Mouse (Mus musculus): ENCODE results near the gene Draxin.

Draxin gene

DNA sequence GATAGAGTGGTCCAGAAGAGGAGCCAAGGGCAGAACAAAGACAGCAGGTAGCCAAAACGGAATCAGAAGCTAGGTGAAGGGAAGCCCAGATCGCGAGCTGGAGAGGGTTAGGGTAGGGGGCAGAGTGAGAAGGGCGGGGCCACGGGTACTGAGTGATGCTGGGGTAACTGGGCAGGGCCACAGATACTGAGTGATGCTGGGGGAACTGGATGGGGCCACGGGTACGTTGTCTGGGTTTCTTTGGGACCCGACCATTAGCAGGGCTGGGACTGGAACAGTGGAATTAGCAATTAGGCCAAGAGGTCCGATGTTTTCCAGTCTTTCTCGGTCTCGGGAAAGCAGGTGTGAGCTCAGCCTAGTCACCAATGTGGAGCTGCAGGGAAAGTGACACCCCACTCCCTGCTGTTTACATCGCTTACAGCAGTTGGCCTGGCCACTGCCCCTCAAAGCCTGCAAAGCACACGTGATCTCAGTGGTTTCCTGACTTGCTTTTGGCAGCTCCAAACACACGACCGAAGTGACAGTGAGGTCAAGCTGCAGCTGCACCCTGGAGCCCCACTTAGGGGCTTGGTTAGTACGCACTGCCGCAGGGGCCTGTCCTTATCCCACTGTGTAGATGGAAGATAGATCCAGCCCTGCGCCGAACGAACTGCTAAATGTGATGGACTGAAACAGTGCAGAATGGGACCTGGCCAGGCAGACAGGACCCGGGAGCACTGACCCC is 47.2 kb downstream of the Draxin start:
- DNase-seq (ENCODE audit: low read depth, low spot score) = no peak

GRCm38 (mm10) chr4:148082257-148083044 is 48.0 kb downstream of the Draxin start:
- DNase-seq (ENCODE audit: low read depth, low spot score) = peak; percentile 69

DNA sequence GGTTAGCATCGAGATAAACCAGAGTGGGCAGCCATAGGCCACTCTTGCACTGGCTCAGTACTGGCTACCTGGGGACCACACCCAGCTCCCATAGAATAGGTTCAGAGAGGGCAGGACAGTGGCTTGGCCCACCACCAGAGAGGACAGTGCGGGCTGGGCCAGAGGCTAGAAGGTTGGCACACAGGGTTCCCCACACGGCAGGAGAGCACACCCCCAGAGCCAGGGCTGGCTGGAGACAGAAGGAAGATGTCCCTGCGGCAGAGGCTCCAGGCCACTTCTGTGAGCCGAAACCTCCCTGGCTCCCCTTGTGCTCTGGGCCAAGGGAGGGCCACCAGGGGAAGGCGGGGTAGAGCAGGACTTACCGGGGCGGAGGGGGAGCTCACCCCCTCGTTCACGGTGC is 49.3 kb downstream of the Draxin start:
- DNase-seq (ENCODE audit: low read depth, low spot score) = no peak

DNA sequence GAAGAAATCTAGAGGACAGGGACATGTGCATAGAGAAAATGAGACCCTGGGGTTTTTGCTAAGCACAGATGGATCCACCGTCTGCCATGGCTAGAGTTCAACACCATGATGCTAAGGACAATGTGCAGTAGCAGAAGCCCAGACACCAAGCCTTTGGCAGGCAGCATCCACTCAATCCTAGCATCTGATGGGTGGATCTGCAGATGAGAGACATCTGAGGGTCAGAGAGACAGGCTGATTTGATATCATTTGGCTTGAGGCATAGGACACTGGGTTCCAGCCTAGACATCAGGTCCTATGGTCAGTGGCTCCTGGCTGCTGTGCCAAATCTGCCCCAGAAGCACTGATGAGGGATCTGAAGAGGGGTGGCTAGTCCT is 49.9 kb downstream of the Draxin start:
- DNase-seq (ENCODE audit: low read depth, low spot score) = no peak

GRCm38 (mm10) chr4:148079944-148080596 is 50.4 kb downstream of the Draxin start:
- DNase-seq (ENCODE audit: low read depth, low spot score) = no peak

DNA sequence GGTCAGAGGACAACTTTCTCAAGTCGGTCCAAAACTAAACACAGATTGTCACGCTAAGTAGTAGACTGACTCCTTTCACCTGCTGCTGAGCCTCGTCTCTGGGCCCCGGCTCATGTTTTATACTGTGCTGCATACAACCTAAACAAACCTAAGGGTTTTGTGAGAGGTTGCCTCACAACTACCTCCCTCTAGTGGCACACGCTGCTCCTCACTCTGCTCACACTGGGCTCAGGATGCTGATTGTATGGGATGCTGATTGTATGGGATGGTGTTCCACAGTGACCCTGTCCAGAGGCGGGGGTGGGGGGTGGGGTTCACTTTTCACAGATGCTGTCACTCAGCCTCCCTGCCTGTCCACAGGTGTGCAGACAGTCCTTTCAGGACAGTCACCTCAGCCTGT is 51.3 kb downstream of the Draxin start:
- DNase-seq (ENCODE audit: low read depth, low spot score) = no peak

- DNase-seq (ENCODE audit: low read depth, low spot score) = no peak
Measured at GRCm38 (mm10) chr4:148075881-148076280, 54.6 kb downstream of the Draxin start.

DNA sequence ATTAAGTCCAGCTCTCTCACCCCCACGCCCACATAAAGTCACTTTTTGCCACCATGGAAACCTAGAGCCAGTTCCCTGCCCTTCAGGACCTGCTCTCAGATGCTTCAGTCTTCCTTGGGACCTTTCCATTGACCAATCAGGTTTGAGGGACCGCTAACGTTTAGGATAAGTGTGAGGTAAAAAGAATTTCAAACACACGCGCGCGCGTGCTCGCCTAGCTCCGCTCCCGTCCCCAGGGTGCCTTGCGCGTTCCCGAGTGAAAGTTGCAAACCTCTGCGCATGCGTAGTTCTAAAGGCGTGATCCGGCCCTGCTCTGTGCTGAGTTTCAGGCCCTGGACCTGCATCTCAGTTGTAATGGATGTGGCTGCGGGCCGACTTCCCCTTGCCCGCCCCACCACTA is 55.2 kb downstream of the Draxin start:
- peak; percentile 75 for DNase-seq (ENCODE audit: low read depth, low spot score)

DNA sequence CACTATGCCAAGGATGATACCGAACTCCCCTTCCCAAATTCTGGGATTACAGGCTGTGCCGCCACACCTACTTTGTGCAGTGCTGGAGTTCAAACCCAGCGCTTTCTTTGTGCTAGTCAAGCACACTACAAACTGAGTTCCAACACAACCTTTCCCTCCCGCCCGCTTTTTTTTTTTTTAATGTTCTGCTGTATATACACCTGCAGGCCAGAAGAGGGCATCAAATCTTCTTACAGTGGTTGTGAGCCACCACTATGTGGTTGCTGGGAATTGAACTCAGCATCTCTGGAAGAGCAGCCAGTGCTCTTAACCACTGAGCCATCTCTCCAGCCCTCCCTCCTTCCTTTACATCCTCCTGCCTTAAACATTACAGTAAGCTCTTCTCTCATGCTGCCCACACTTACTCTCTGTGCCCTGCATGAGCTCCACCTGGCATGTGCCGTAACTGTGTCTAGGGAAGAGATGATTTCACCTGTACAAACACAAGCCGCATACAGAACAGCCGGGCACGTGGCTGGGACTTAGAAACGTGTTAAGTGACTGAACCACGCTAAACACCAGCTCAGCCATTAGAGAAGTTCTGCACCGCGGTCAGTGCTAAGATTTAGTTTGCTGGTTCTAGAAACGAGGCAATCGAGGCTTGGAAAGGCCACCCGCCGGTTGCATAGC is 55.8 kb downstream of the Draxin start:
- peak; percentile 38 for DNase-seq (ENCODE audit: low read depth, low spot score)

- no peak for DNase-seq (ENCODE audit: low read depth, low spot score)
Measured at GRCm38 (mm10) chr4:148071508-148071907, 59.0 kb downstream of the Draxin start.

- no peak for DNase-seq (ENCODE audit: low read depth, low spot score)
Measured at GRCm38 (mm10) chr4:148069602-148070218, 60.8 kb downstream of the Draxin start.

DNA sequence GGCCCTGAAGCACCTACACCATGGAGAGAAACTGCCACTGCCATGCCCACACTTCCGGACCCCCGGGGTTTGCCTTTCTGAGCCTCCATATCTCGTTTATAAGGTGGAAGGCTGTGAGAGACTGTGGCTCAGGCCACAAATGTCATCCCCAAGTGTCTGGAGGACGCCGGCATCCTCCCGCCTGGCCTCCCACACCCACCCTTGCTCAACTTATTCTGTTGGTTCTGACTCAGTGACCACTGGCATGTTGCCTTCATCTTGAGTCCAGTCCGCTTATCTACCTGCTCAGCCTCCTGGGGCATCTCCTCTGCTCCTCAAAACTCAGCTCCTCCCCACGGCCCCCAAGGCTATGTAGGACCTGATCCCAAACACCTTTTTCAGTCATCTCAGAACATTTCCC is 63.2 kb downstream of the Draxin start:
- DNase-seq (ENCODE audit: low read depth, low spot score) = no peak

GRCm38 (mm10) chr4:148066401-148066744 is 64.1 kb downstream of the Draxin start:
- DNase-seq (ENCODE audit: low read depth, low spot score) = no peak

DNA sequence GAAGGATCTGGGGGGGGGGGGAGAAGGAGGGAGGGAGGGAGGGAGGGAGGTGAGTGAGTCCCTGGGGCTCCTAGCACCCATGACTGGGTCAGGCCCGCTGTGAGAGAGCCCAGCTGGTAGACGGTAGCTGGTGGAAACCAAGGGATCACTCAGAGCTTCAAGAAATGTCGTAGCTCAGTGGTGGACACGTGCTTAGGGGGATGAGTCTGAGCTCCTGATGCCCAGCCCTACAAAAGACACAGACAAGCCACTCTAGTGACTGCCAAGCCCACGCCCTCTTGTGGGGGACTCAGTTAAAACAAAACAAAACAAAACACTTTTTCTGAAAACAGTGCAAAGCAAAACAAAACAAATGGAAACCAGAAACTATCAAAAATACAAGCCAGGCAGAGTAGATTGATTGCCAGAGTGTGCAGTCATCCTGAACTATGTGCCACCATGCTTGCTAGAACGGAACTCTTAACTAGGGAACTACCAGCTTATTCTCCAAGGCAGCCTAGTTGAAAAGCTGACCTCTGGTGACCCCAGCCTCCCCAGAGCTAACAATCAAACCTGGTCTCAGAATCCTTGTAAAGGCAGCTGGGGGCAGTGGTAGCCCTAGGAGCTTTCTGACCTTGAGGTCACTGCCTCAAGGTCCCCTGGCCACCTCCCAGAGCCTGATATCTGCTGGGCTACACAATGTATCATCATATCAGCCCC is 64.6 kb downstream of the Draxin start:
- no peak for DNase-seq (ENCODE audit: low read depth, low spot score)

DNA sequence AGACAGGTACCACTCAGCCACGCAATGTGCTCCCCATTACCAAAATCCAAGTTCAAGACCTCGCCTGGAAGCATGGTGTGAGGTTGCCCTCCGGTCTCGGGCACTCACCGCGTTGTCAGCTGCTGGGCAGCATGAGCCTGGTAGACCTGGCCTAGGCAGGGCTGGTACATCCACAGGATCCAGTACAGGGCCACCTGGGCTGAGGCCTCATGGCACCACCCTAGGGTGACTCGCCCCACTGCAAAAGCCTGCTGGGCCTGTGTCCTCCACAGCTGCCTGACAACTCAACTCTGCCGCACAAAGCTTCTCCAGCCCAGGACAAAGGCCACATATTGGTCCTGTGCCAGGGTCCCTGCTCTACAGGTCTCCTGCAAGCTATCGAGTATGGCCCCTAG is 69.4 kb downstream of the Draxin start:
- no peak for DNase-seq (ENCODE audit: low read depth, low spot score)

DNA sequence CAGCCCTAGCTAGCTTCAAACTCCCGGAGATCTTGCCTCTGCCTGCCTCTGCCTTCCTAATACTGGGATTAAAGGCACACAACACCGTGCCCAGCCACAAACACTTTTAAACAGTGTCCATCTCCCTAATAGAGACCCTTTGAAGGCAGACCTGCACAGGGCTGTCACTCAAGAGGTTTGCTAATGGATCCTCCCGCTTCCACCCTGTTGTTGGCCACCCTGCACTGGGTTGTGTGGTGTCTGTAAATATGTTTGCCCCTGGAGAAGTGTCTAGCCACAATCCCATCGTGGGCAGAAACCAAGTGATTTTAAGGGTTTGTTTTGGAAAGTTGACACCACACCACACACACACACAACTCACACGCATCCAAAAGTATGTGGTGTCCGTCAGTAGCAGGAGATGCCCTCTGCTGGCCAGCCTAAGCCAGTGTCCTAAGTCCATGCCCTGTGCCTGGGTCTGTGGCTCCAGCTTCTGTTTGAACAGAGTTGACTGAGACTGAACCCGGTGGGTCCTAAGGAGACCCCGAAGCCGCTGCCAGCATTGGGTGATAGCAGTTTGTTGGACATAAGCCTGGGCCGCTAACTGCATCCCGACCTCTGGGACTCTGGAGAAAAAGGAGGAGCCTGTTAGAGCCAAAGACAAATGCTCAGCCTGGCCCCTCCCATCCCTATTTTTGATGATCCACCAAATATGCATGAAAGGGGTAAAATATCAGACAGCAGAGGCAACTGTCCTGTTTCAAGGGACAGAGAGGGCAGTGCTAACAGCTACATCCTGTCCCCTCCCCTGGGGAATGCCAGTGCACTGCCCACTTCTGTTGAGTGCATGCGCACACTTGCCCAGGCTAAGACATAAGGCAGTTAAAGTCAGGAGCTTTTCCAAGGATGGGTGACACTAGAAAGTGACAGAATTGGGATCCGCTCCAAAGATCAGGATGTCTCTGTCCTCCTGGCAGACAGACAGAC is 70.1 kb downstream of the Draxin start:
- no peak for DNase-seq (ENCODE audit: low read depth, low spot score)

- DNase-seq (ENCODE audit: low read depth, low spot score) = no peak
Measured at GRCm38 (mm10) chr4:148058993-148059392, 71.5 kb downstream of the Draxin start.

GRCm38 (mm10) chr4:148058218-148058819 is 72.2 kb downstream of the Draxin start:
- DNase-seq (ENCODE audit: low read depth, low spot score) = no peak

DNA sequence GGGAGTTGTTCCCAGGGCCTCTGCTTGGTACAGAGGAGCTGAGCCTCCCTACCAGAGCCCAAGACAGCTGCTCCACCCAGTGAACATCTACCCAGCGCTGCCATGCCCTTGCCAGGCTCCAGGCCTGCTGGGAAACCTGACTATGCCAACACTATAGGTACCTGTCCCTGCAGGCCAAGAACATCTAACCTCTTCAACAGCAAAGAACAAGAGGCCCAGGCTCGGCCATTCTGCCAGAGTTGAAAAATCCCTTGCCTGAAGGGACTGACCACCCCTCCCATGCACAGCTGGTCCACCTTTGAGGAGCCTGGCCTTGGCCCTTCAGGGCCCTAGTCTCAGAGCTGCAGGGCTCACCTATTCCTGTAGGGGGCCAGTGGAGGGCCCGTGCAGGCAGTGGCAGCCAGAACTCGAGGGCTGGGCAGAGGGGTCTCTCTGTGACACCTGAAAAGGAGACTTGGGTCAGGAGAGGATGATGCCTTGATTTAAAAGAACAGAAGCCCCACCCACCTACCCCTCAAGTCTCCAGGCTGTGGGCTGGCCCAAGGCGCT is 72.8 kb downstream of the Draxin start:
- no peak for DNase-seq (ENCODE audit: low read depth, low spot score)

Data from forelimb bud, embryonic 11.5 days (tissue).